Mouse (Mus musculus): ENCODE measurements around the gene Atp6v1g1. TPM values are rescaled to one million over a fixed set of nuclear protein-coding genes. Genes with fewer than 3 reads are reported as not detected.

The Atp6v1g1 gene
- polyA plus RNA-seq (2012; rRNA removed; ENCODE audit: low replicate concordance): 12.3 and 12.4 TPM in 2 replicates

DNA sequence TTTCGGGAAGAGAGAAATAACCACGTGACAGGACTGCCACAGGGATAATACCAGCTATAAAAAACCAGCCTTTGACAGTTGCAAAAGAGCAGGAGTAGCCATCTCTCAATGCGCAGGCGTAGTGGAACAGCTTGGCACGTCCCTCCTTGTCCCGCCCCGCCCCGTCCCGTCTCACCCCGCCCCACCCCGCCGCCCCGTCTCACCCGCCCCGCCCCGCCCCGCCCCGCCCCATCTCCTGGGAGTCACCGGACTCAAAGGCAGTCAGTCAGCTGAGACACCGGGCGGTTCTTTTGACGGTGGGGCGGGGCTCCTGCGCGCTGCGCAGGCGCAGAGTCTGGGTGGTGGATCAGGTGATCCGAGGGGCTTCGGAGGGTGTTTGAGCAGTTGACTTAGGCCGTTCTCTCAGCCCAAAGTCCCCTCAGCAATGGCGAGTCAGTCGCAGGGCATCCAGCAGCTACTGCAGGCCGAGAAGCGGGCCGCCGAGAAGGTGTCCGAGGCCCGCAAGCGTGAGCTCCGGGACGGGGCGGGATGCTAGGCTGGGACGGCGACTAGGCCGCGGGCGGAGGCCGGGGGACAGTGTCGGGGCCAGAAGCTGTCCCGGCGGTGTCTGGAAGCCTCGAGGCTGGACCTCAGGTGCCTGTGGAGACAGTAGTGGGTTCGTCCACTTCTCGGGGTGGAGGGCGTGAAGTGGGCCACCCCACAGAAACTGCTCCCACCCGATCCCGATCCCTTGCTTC lies at the start of gene Atp6v1g1:
TSS of gene Atp6v1g1 (plus strand) at position 279 of the 737 bp plus-strand sequence.

DNA sequence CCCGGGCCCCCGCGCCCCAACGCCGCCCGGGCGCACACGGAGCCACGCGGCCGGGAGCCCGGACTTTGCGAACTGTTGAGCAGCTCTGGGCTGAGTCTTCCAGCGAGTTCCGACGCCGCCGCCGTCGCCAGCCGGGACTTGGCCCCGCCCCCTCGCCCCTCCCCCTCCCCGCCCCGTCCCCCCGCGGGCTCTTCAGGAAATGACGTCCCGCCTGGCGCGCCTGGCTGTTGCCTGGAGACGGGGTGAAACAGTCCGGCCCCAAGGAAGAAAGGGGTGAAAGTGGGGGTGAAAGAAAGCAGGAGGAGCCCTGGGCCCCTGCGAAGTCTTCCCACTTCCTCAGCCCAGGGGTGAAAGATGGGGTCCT lies 48.7 kb upstream of the Atp6v1g1 start, which contains the start of gene Whrn:
TSS of gene Whrn (minus strand) at position 77 of the 364 bp plus-strand sequence.

DNA sequence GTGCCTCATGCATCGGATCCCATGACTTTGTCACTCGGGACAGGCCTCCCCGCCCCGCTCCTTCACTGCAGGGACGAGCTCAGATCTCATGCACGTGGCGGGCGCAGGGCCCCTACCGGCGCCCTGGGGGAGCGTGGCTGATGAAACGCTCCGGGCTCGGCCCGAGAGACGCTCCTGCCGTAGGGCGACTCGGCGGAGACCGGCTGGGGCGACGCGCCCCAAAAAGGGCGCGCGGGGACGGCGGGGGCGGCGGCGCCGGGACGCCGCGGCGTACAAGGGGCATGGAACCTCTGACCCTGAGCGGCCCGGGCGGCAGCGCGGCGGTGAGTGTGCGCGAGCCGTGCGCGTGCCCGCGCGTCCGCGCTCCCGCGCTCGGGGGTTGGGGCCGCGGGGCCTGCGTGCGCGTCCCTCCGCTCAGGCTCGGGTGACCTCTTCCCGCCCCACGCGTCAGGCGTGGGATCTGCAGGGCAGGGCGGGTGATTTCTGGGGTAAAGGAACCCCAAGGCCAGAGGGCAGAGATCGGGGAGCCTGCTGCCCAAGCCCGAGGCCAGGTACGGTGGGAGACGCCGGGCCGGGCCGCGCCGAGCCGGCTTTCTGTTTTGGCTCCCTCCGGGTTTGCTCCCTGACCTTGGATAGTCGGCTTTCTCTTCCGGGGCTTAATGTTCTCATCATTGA lies 14.0 kb downstream of the Atp6v1g1 start, which contains the start of gene Tmem268:
TSS of gene Tmem268 (plus strand) at position 375 of the 675 bp plus-strand sequence.

Other genes starting within 250 kb of the Atp6v1g1 start
- gene Orm1, start 200.2 kb upstream of the Atp6v1g1 start, polyA plus RNA-seq (2012; rRNA removed; ENCODE audit: low replicate concordance): 0.13 and 0.50 TPM in 2 replicates
- not detected in 2 replicates for gene Orm3, start 188.6 kb upstream of the Atp6v1g1 start, polyA plus RNA-seq (2012; rRNA removed; ENCODE audit: low replicate concordance)
- not detected in 2 replicates for gene Orm2, start 182.3 kb upstream of the Atp6v1g1 start, polyA plus RNA-seq (2012; rRNA removed; ENCODE audit: low replicate concordance)
- 6.0 and 10.6 TPM in 2 replicates for gene Akna, start 141.4 kb upstream of the Atp6v1g1 start, polyA plus RNA-seq (2012; rRNA removed; ENCODE audit: low replicate concordance)
- 16.1 and 30.1 TPM in 2 replicates for gene Whrn, start 48.8 kb upstream of the Atp6v1g1 start, polyA plus RNA-seq (2012; rRNA removed; ENCODE audit: low replicate concordance)
- 5.7 and 7.8 TPM in 2 replicates for gene Tmem268, start 14.0 kb downstream of the Atp6v1g1 start, polyA plus RNA-seq (2012; rRNA removed; ENCODE audit: low replicate concordance)
- gene Gm11213, start 60.5 kb downstream of the Atp6v1g1 start, polyA plus RNA-seq (2012; rRNA removed; ENCODE audit: low replicate concordance): not detected in 2 replicates
- gene Tex48, start 77.7 kb downstream of the Atp6v1g1 start, polyA plus RNA-seq (2012; rRNA removed; ENCODE audit: low replicate concordance): not detected in 2 replicates
- gene Gm11214, start 118.6 kb downstream of the Atp6v1g1 start, polyA plus RNA-seq (2012; rRNA removed; ENCODE audit: low replicate concordance): not detected in 2 replicates
- gene Tnfsf15, start 200.3 kb downstream of the Atp6v1g1 start, polyA plus RNA-seq (2012; rRNA removed; ENCODE audit: low replicate concordance): 0.05 and 0.17 TPM in 2 replicates

Measured in duodenum, adult 2 months (tissue).